Mouse (Mus musculus) T-cell, adult 2 months (primary cell): Measurements from ENCODE around the gene Ces1e.
"Not testable (repeated sequence)": the region's sequence is repeated elsewhere in the genome, so short reads cannot be mapped to it uniquely, and the experiment has no call there.

Source experiments
- DNase-seq: peaks from one replicate; pipeline ENCODE4 v3.0.0; 2022; ENCODE audit warnings: low spot score

Ces1e gene

GRCm38 (mm10) chr8:93229446-93229845, at the start of gene Ces1e:
TSS of gene Ces1e (minus strand) at chr8:93229619.
- no peak for DNase-seq

GRCm38 (mm10) chr8:93278176-93278805, 48.9 kb upstream of the Ces1e start:
- DNase-seq: no peak

GRCm38 (mm10) chr8:93274609-93275008, 45.2 kb upstream of the Ces1e start:
- DNase-seq: no peak

GRCm38 (mm10) chr8:93273321-93273720, 43.9 kb upstream of the Ces1e start:
- DNase-seq: no peak

- DNase-seq: no peak
Measured at GRCm38 (mm10) chr8:93272686-93273085, 43.3 kb upstream of the Ces1e start.

GRCm38 (mm10) chr8:93261436-93261835, 32.0 kb upstream of the Ces1e start:
- DNase-seq: no peak

- no peak for DNase-seq
Measured at GRCm38 (mm10) chr8:93252400-93252925, 23.0 kb upstream of the Ces1e start.

- DNase-seq: no peak
Measured at GRCm38 (mm10) chr8:93246057-93246456, 16.6 kb upstream of the Ces1e start.

- no peak for DNase-seq
Measured at GRCm38 (mm10) chr8:93239884-93240283, 10.5 kb upstream of the Ces1e start.

GRCm38 (mm10) chr8:93235681-93236080, 6.3 kb upstream of the Ces1e start:
- no peak for DNase-seq

GRCm38 (mm10) chr8:93234706-93235105, 5.3 kb upstream of the Ces1e start:
- no peak for DNase-seq

GRCm38 (mm10) chr8:93234068-93234467, 4.6 kb upstream of the Ces1e start:
- no peak for DNase-seq

- no peak for DNase-seq
Measured at GRCm38 (mm10) chr8:93228673-93229370, 597 bp downstream of the Ces1e start.

GRCm38 (mm10) chr8:93226471-93226870, 2.9 kb downstream of the Ces1e start:
- DNase-seq: not testable (repeated sequence)

GRCm38 (mm10) chr8:93221896-93222295, 7.5 kb downstream of the Ces1e start:
- no peak for DNase-seq

GRCm38 (mm10) chr8:93217867-93218266, 11.6 kb downstream of the Ces1e start:
- DNase-seq: no peak

- DNase-seq: no peak
Measured at GRCm38 (mm10) chr8:93217375-93217774, 12.0 kb downstream of the Ces1e start.

GRCm38 (mm10) chr8:93211091-93211490, 18.3 kb downstream of the Ces1e start:
- DNase-seq: no peak

GRCm38 (mm10) chr8:93199146-93199545, 30.3 kb downstream of the Ces1e start:
- not testable (repeated sequence) for DNase-seq

- no peak for DNase-seq
Measured at GRCm38 (mm10) chr8:93197685-93198525, 31.5 kb downstream of the Ces1e start, which contains the start of gene Ces1d. TSS of gene Ces1d (minus strand) at chr8:93197838.

- DNase-seq: no peak
Measured at GRCm38 (mm10) chr8:93196436-93196835, 33.0 kb downstream of the Ces1e start.

GRCm38 (mm10) chr8:93180581-93181129, 48.8 kb downstream of the Ces1e start:
- no peak for DNase-seq
